Mouse (Mus musculus): Measurements from ENCODE around the gene Mrap2. TPM values are rescaled to one million over a fixed set of nuclear protein-coding genes. Genes with fewer than 3 reads are reported as not detected.
"Not testable (repeated sequence)": the region's sequence is repeated elsewhere in the genome, so short reads cannot be mapped to it uniquely, and the experiment has no call there.

The Mrap2 gene
- polyA plus RNA-seq (2014; fragmentation: Nextera tagmentation; extraction: Ambion mirVana), result not detected in 2 replicates

DNA sequence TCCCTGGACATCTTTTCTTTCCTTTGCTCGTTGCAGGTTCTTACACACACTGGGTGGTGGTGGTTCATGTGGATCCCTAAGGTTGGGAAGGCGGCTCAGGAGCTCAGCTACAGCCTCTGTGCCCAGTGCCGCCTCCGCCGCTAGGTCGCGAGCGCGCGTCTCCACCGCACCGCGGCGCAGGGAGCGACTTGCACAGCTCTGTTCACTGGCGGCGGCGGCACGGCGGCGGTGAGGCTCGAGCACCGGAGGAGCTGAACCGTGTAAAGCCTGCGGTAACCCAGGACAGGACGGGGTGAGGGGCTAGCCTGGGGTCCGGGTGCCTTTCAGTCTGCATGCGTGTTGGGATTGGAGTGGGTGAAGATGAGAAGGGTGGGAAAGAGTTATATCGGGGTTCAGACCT, at the start of gene Mrap2:
TSS of gene Mrap2 (plus strand) at position 201 of the 400 bp plus-strand sequence.
- H3K27me3 ChIP-seq (ENCODE audit: control insufficient read depth, insufficient read depth, low read length), result peaks cover 23% of the 10 kb centered on the region
- peak within 1 kb of the TSS; percentile 14; the same call in 1 of the 2 replicates for H3K9ac ChIP-seq (ENCODE audit: low read length)
- ATAC-seq (ENCODE audit: insufficient read depth, low FRiP score, low TSS enrichment) (peak; percentile 94), DNase-seq (ENCODE audit: low spot score) (peak; percentile 83)
- no peaks in the 10 kb centered on the region for H3K36me3 ChIP-seq (ENCODE audit: control insufficient read depth, insufficient read depth, low read length)
- H3K4me1 ChIP-seq (ENCODE audit: control insufficient read depth, insufficient read depth, low read length), result peaks cover 6% of the 10 kb centered on the region; the same call in 1 of the 2 replicates
- H3K27ac ChIP-seq (ENCODE audit: low read depth, low read length), result no peak within 1 kb of the TSS
- WGBS, result 1% methylated on average over 29 of the region's 29 CpGs
- peak within 1 kb of the TSS; percentile 28 for H3K4me3 ChIP-seq (ENCODE audit: low read depth, low read length)
- H3K4me2 ChIP-seq (ENCODE audit: low read depth), result peak within 1 kb of the TSS; percentile 54
- no peaks in the 10 kb centered on the region for H3K9me3 ChIP-seq (ENCODE audit: control insufficient read depth, low read length)

DNA sequence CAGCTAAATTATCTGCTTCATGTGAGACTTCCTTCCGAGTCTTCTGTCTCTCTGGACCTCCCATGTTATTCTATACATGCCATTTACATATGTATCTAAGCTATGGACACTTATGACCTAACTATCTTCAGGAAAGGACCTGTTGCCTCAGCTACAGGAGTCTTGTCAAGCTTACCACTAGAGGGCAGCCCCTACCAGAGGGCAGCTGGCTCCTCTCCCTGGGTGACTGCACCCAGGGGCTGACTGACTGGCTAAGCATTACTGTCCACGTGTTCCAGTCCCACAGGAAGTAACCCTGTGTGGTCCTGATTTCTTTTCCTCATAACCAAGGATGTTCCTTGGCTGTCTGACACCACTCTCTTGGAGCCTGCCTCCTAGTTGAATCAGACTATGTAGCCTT, 46.1 kb upstream of the Mrap2 start:
- H3K9me3 ChIP-seq (ENCODE audit: control insufficient read depth, low read length), result no peaks in the 10 kb centered on the region
- H3K9ac ChIP-seq (ENCODE audit: low read length), result no peak overlapping the region
- H3K27me3 ChIP-seq (ENCODE audit: control insufficient read depth, insufficient read depth, low read length), result no peaks in the 10 kb centered on the region
- no peak overlapping the region for H3K4me2 ChIP-seq (ENCODE audit: low read depth)
- WGBS, result 67% methylated on average over 2 of the region's 2 CpGs
- H3K4me3 ChIP-seq (ENCODE audit: low read depth, low read length), result no peak overlapping the region
- H3K27ac ChIP-seq (ENCODE audit: low read depth, low read length), result no peak overlapping the region
- ATAC-seq (ENCODE audit: insufficient read depth, low FRiP score, low TSS enrichment) (no peak), DNase-seq (ENCODE audit: low spot score) (no peak)
- no peaks in the 10 kb centered on the region for H3K4me1 ChIP-seq (ENCODE audit: control insufficient read depth, insufficient read depth, low read length)
- H3K36me3 ChIP-seq (ENCODE audit: control insufficient read depth, insufficient read depth, low read length), result no peaks in the 10 kb centered on the region

DNA sequence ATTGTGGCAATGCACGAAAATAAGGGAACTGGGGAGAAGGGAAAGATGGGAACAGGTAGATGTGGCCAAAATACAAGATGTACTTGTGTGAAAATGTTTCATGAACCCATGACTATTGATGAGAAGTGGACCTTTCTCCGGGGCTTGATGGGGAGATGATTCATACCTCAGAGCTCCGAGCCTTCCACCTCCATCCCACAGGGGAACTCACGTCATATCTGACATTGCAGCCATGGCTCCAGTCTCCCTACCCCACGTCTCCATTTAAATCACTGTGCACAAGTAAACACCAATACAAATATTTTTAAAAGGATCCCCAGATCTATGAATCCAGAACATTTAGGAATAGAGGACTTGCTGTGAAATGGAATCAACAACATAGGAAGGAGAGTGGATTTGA, 29.1 kb upstream of the Mrap2 start:
- H3K4me2 ChIP-seq (ENCODE audit: low read depth), result no peak overlapping the region
- WGBS, result 81% methylated on average over 5 of the region's 5 CpGs
- H3K27ac ChIP-seq (ENCODE audit: low read depth, low read length), result no peak overlapping the region

GRCm38 (mm10) chr9:87115456-87115931, 28.6 kb upstream of the Mrap2 start:
- Histone ChIP-seq H3K9ac (ENCODE audit: low read length) (no peak overlapping the region), H3K4me2 (ENCODE audit: low read depth) (no peak overlapping the region), H3K4me3 (ENCODE audit: low read depth, low read length) (no peak overlapping the region), H3K9me3 (ENCODE audit: control insufficient read depth, low read length) (no peaks in the 10 kb centered on the region), H3K4me1 (ENCODE audit: control insufficient read depth, insufficient read depth, low read length) (no peaks in the 10 kb centered on the region), H3K36me3 (ENCODE audit: control insufficient read depth, insufficient read depth, low read length) (no peaks in the 10 kb centered on the region), H3K27me3 (ENCODE audit: control insufficient read depth, insufficient read depth, low read length) (no peaks in the 10 kb centered on the region), H3K27ac (ENCODE audit: low read depth, low read length) (no peak overlapping the region)
- ATAC-seq (ENCODE audit: insufficient read depth, low FRiP score, low TSS enrichment), result peak; percentile 41; the same call in 1 of the 2 replicates
- peak; percentile 19 for DNase-seq (ENCODE audit: low spot score)
- 43% methylated on average over 6 of the region's 6 CpGs for WGBS

More for the DNA sequence above, 29.1 kb upstream of the Mrap2 start:
- no peak for DNase-seq (ENCODE audit: low spot score)
- Histone ChIP-seq H3K4me3 (ENCODE audit: low read depth, low read length) (no peak overlapping the region), H3K4me1 (ENCODE audit: control insufficient read depth, insufficient read depth, low read length) (no peaks in the 10 kb centered on the region), H3K9ac (ENCODE audit: low read length) (no peak overlapping the region), H3K27me3 (ENCODE audit: control insufficient read depth, insufficient read depth, low read length) (no peaks in the 10 kb centered on the region), H3K9me3 (ENCODE audit: control insufficient read depth, low read length) (no peaks in the 10 kb centered on the region), H3K36me3 (ENCODE audit: control insufficient read depth, insufficient read depth, low read length) (no peaks in the 10 kb centered on the region)
- no peak for ATAC-seq (ENCODE audit: insufficient read depth, low FRiP score, low TSS enrichment)

- Histone ChIP-seq H3K9me3 (ENCODE audit: control insufficient read depth, low read length) (no peaks in the 10 kb centered on the region), H3K4me1 (ENCODE audit: control insufficient read depth, insufficient read depth, low read length) (no peaks in the 10 kb centered on the region), H3K36me3 (ENCODE audit: control insufficient read depth, insufficient read depth, low read length) (no peaks in the 10 kb centered on the region), H3K27ac (ENCODE audit: low read depth, low read length) (no peak overlapping the region), H3K9ac (ENCODE audit: low read length) (no peak overlapping the region), H3K27me3 (ENCODE audit: control insufficient read depth, insufficient read depth, low read length) (no peaks in the 10 kb centered on the region), H3K4me2 (ENCODE audit: low read depth) (no peak overlapping the region), H3K4me3 (ENCODE audit: low read depth, low read length) (no peak overlapping the region)
- ATAC-seq (ENCODE audit: insufficient read depth, low FRiP score, low TSS enrichment) (no peak), DNase-seq (ENCODE audit: low spot score) (no peak)
- WGBS, result 61% methylated on average over 1 of the region's 1 CpGs
Observed at GRCm38 (mm10) chr9:87115978-87116377, 28.1 kb upstream of the Mrap2 start.

DNA sequence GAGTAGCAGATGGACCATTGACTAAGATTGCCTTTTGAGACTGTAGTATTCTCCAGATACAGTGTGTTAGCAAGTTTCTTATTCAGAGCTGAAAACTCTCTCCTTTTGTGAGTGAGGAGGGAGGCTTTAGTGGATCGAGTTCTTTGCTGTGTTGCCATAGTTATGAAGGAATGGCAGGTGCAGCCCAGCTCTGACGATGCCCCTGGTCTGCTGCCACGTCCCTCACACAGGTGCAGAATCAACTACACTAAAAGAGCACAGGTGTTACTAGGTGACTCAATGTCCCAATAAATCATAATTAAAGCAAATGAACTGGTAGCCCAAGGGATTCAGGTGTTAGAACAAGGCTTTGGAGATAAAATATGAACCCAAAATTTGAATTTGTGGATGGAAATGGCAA, 25.1 kb upstream of the Mrap2 start:
- no peaks in the 10 kb centered on the region for H3K27me3 ChIP-seq (ENCODE audit: control insufficient read depth, insufficient read depth, low read length)
- H3K4me3 ChIP-seq (ENCODE audit: low read depth, low read length), result no peak overlapping the region
- H3K27ac ChIP-seq (ENCODE audit: low read depth, low read length), result no peak overlapping the region
- no peak overlapping the region for H3K9ac ChIP-seq (ENCODE audit: low read length)
- H3K36me3 ChIP-seq (ENCODE audit: control insufficient read depth, insufficient read depth, low read length), result no peaks in the 10 kb centered on the region
- H3K4me2 ChIP-seq (ENCODE audit: low read depth), result no peak overlapping the region
- no peaks in the 10 kb centered on the region for H3K9me3 ChIP-seq (ENCODE audit: control insufficient read depth, low read length)
- ATAC-seq (ENCODE audit: insufficient read depth, low FRiP score, low TSS enrichment) (no peak), DNase-seq (ENCODE audit: low spot score) (no peak)
- WGBS, result 85% methylated on average over 3 of the region's 3 CpGs
- H3K4me1 ChIP-seq (ENCODE audit: control insufficient read depth, insufficient read depth, low read length), result no peaks in the 10 kb centered on the region

GRCm38 (mm10) chr9:87121956-87122493, 22.1 kb upstream of the Mrap2 start:
- Histone ChIP-seq H3K4me1 (ENCODE audit: control insufficient read depth, insufficient read depth, low read length) (no peaks in the 10 kb centered on the region), H3K4me2 (ENCODE audit: low read depth) (no peak overlapping the region), H3K36me3 (ENCODE audit: control insufficient read depth, insufficient read depth, low read length) (no peaks in the 10 kb centered on the region), H3K4me3 (ENCODE audit: low read depth, low read length) (no peak overlapping the region), H3K9me3 (ENCODE audit: control insufficient read depth, low read length) (no peaks in the 10 kb centered on the region), H3K9ac (ENCODE audit: low read length) (no peak overlapping the region), H3K27ac (ENCODE audit: low read depth, low read length) (no peak overlapping the region), H3K27me3 (ENCODE audit: control insufficient read depth, insufficient read depth, low read length) (no peaks in the 10 kb centered on the region)
- DNase-seq (ENCODE audit: low spot score) (no peak), ATAC-seq (ENCODE audit: insufficient read depth, low FRiP score, low TSS enrichment) (no peak)
- 49% methylated on average over 9 of the region's 9 CpGs for WGBS

DNA sequence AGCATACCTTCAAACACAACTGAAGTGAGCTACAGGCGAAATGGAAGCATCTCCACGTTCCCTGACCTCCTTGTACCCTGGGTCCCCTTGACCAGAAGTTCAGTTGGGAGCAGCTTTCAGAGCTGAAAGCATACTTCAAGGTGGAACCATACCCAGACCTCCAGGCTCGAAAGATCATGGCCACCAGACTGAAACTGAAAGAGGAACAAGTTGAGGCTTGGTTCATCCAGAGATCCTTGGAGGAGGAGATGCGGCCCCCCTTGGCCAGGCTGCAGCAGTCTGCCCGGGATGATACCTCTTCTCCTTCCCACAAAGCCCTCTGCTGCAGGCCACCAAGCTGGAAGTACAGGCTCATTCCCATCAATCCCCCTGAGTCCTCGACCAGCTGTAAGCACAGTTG, 17.1 kb upstream of the Mrap2 start:
- not testable (repeated sequence) for DNase-seq (ENCODE audit: low spot score); H3K4me2 ChIP-seq (ENCODE audit: low read depth); H3K27me3 ChIP-seq (ENCODE audit: control insufficient read depth, insufficient read depth, low read length); ATAC-seq (ENCODE audit: insufficient read depth, low FRiP score, low TSS enrichment); H3K27ac ChIP-seq (ENCODE audit: low read depth, low read length); H3K4me3 ChIP-seq (ENCODE audit: low read depth, low read length); H3K9me3 ChIP-seq (ENCODE audit: control insufficient read depth, low read length); H3K36me3 ChIP-seq (ENCODE audit: control insufficient read depth, insufficient read depth, low read length); H3K9ac ChIP-seq (ENCODE audit: low read length); H3K4me1 ChIP-seq (ENCODE audit: control insufficient read depth, insufficient read depth, low read length)
- 82% methylated on average over 5 of the region's 6 CpGs for WGBS

GRCm38 (mm10) chr9:87135765-87136558, 8.1 kb upstream of the Mrap2 start:
- 80% methylated on average over 14 of the region's 14 CpGs for WGBS
- no peak overlapping the region for H3K9ac ChIP-seq (ENCODE audit: low read length)
- no peaks in the 10 kb centered on the region for H3K27me3 ChIP-seq (ENCODE audit: control insufficient read depth, insufficient read depth, low read length)
- ATAC-seq (ENCODE audit: insufficient read depth, low FRiP score, low TSS enrichment), result no peak
- H3K4me2 ChIP-seq (ENCODE audit: low read depth), result no peak overlapping the region
- no peaks in the 10 kb centered on the region for H3K9me3 ChIP-seq (ENCODE audit: control insufficient read depth, low read length)
- H3K36me3 ChIP-seq (ENCODE audit: control insufficient read depth, insufficient read depth, low read length), result no peaks in the 10 kb centered on the region
- H3K27ac ChIP-seq (ENCODE audit: low read depth, low read length), result no peak overlapping the region
- no peak for DNase-seq (ENCODE audit: low spot score)
- no peaks in the 10 kb centered on the region for H3K4me1 ChIP-seq (ENCODE audit: control insufficient read depth, insufficient read depth, low read length)
- H3K4me3 ChIP-seq (ENCODE audit: low read depth, low read length), result no peak overlapping the region

All from neural tube, embryonic 11.5 days (tissue).